Mouse (Mus musculus): ENCODE data around the gene Zfp362. TPM values are rescaled to one million over a fixed set of nuclear protein-coding genes. Genes with fewer than 3 reads are reported as not detected.

Zfp362 gene
- polyA plus RNA-seq, 1 experiment: 21.3 TPM

DNA sequence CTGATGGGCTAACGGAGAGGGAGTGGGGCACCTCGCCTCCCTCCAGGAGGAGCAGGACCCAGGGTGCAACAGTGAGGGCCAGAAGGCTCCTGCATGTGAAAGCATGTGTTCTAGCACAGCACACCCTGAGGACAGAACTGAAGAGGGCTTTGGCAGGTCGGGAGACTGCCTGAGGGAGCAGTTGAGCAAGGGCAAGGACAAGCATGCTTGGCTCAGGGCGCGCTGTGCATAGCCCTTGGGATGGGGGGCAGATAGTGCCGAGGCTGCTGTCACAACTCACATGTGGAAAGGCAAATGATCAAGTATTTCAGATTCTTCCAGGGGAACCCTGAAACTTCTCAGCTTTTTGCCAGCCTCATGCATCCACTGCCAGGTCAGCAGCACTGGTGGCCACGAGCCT, 57.5 kb downstream of the Zfp362 start:
- no peak for TF ChIP-seq CTCF (IDR thresholded peaks at IDR 0.05; ENCODE audit: low read depth, low read length)
- TF ChIP-seq POLR2A (IDR thresholded peaks at IDR 0.05; ENCODE audit: borderline replicate concordance, low read depth, low read length): no peak
- no peaks in the 10 kb centered on the region for H3K4me1 ChIP-seq (ENCODE audit: control insufficient read depth, insufficient read depth, low read length)
- H3K4me3 ChIP-seq (ENCODE audit: insufficient read depth, low read length): no peak overlapping the region
- no peak overlapping the region for H3K27ac ChIP-seq (ENCODE audit: insufficient read depth, low read depth, low read length)

DNA sequence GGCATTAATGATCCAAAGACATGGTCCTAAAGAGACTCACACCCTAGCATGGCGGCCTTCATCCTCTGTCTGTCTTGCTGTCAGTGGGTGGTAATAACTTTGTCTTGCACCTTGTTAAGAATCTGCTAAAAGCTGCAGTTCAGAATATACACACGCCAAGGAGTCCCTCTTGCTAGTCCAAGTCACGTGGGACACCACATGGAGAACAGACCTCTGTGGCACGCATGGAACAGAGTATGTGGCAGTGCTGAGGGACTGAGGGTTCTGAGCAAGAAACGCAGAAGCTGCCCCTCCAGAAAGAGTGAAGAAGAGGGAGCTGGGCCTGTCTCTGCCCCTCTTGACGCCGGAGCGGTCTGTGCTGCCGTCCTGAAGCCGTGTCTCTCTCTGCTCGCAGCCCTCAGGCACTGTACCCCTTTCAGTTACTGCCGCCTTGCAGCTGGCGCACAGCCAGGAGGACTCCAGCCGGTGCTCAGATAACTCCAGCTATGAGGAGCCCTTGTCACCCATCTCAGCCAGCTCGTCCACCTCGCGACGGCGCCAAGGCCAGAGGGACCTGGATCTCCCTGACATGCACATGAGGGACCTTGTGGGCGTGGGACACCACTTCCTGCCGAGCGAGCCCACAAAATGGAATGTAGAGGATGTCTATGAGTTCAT, 58.1 kb downstream of the Zfp362 start:
- TF ChIP-seq CTCF (IDR thresholded peaks at IDR 0.05; ENCODE audit: low read depth, low read length) (no peak), POLR2A (IDR thresholded peaks at IDR 0.05; ENCODE audit: borderline replicate concordance, low read depth, low read length) (no peak)
- Histone ChIP-seq H3K4me3 (ENCODE audit: insufficient read depth, low read length) (no peak overlapping the region), H3K27ac (ENCODE audit: insufficient read depth, low read depth, low read length) (no peak overlapping the region), H3K4me1 (ENCODE audit: control insufficient read depth, insufficient read depth, low read length) (no peaks in the 10 kb centered on the region)

DNA sequence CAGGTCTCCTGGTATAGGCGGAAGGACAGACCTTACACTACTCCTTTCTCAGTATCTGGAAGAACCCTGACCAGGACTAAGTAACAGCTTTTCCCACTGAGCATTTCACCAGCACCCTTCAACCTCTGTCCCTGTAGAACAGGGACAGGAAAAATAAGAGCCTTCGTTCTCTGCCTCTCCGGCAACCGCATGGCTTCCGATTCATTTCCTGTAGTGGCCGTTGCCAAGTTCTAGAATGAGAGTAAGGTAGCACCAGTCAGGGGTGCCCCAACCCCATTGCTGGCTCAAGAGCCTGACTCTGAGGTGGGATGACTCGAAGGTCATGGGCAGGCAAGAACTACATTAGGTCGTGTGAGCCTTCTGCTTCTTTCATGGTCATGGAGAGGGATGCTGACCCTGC, 60.7 kb downstream of the Zfp362 start:
- no peak overlapping the region for H3K4me3 ChIP-seq (ENCODE audit: insufficient read depth, low read length)
- H3K4me1 ChIP-seq (ENCODE audit: control insufficient read depth, insufficient read depth, low read length): no peaks in the 10 kb centered on the region; the same call in 1 of the 2 replicates
- TF ChIP-seq CTCF (IDR thresholded peaks at IDR 0.05; ENCODE audit: low read depth, low read length) (no peak), POLR2A (IDR thresholded peaks at IDR 0.05; ENCODE audit: borderline replicate concordance, low read depth, low read length) (no peak)
- no peak overlapping the region for H3K27ac ChIP-seq (ENCODE audit: insufficient read depth, low read depth, low read length)

DNA sequence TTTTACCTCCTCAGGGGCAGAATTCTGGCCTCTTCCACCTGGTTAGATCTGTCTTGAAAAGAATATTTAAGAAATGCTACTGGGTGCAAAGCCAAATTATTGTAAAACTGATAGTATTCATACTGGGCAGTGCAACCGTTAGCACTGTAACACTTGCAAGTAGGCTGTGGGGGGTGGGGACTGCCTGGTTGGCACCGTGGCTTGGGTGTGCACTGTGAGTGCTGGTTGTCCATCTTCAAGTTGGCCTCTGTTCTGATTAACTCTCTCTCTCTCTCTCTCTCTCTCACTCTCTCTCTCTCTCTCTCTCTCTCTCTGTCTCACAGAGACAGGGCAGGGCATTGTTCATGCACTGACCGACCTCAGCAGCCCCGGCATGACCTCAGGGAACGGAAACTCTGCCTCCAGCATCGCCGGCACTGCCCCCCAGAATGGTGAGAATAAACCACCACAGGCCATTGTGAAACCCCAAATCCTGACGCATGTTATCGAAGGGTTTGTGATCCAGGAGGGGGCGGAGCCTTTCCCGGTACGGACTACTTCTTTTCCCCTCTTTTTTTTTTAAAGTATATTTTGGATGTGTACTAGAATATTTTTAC, 62.7 kb downstream of the Zfp362 start:
- no peak overlapping the region for H3K4me3 ChIP-seq (ENCODE audit: insufficient read depth, low read length)

DNA sequence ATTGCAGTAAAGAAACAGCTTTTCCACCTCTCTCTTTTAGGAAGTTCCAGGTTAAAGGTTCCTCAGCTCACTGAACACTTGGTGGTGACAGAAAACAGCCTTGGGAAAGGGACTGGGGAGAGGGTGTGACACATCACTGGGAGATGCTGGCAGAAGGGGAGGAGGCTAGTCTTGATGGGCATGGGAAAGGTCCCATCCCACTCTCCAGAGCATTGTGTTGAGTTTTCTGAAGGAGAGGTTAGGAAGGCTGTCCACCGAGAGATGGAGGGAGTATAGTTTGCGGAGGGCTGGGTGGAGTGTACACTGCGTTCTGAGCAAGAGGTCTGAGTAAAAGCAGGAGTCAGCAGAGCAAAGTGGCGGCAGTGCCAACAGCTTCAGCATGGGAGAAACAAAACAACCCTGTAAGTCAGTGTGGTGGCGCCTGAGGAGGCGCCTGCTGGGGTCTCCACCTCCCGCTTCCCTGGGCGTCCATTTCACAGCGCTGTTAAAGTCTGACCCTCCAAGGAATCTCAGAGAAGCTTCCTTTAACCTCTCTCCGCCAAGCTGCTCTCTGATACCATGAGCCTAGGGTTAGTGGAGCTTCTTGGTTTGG, 63.4 kb downstream of the Zfp362 start:
- no peak for TF ChIP-seq POLR2A (IDR thresholded peaks at IDR 0.05; ENCODE audit: borderline replicate concordance, low read depth, low read length)
- TF ChIP-seq CTCF (IDR thresholded peaks at IDR 0.05; ENCODE audit: low read depth, low read length): no peak
- H3K27ac ChIP-seq (ENCODE audit: insufficient read depth, low read depth, low read length): no peak overlapping the region
- H3K4me1 ChIP-seq (ENCODE audit: control insufficient read depth, insufficient read depth, low read length): no peaks in the 10 kb centered on the region; the same call in 1 of the 2 replicates
- H3K4me3 ChIP-seq (ENCODE audit: insufficient read depth, low read length): no peak overlapping the region

More for the DNA sequence above, 62.7 kb downstream of the Zfp362 start:
- no peaks in the 10 kb centered on the region; the same call in 1 of the 2 replicates for H3K4me1 ChIP-seq (ENCODE audit: control insufficient read depth, insufficient read depth, low read length)
- no peak overlapping the region for H3K27ac ChIP-seq (ENCODE audit: insufficient read depth, low read depth, low read length)
- TF ChIP-seq CTCF (IDR thresholded peaks at IDR 0.05; ENCODE audit: low read depth, low read length) (no peak), POLR2A (IDR thresholded peaks at IDR 0.05; ENCODE audit: borderline replicate concordance, low read depth, low read length) (no peak)

DNA sequence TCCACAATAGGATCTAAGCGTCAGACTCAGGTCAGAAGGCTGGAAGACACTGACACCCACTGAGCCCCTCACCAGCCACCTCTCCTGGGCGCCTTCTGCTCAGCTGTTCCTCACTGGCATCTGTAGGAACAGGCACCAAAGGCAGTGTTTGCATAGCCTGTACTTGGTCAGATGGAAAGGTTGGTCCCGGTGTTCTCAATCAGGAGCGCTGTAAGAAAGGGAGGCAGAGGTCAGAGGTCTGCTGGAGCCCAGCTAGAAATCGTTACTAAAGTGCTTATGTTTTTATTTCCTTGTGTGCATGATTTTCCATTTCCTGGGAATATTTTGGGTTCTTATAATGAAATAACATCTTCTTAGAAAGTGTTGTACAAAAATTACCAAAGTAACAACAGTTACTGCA, 63.9 kb downstream of the Zfp362 start:
- Histone ChIP-seq H3K27ac (ENCODE audit: insufficient read depth, low read depth, low read length) (no peak overlapping the region), H3K4me3 (ENCODE audit: insufficient read depth, low read length) (no peak overlapping the region), H3K4me1 (ENCODE audit: control insufficient read depth, insufficient read depth, low read length) (peaks cover 3% of the 10 kb centered on the region)
- TF ChIP-seq CTCF (IDR thresholded peaks at IDR 0.05; ENCODE audit: low read depth, low read length) (no peak), POLR2A (IDR thresholded peaks at IDR 0.05; ENCODE audit: borderline replicate concordance, low read depth, low read length) (no peak)

DNA sequence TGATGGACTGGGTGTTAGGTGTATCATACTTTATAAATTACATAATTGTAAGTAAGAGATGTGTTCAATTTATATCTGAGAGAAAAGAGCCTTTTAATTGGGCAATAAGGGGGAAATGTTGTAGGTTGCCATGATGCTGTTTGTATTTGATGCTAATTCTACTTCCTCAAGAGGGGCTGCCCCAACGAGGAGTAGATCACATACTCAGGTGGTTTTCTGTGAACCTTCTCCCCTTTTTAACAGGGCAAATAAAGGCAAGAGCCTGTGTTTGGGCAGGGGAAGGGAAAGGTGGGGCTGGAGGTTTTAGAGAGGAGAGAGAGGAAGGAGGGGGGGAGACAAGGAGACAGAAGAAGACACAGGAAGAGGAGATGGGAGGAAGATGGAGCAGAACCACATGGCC, 65.0 kb downstream of the Zfp362 start:
- Histone ChIP-seq H3K4me1 (ENCODE audit: control insufficient read depth, insufficient read depth, low read length) (peaks cover 12% of the 10 kb centered on the region), H3K4me3 (ENCODE audit: insufficient read depth, low read length) (no peak overlapping the region), H3K27ac (ENCODE audit: insufficient read depth, low read depth, low read length) (no peak overlapping the region)
- TF ChIP-seq POLR2A (IDR thresholded peaks at IDR 0.05; ENCODE audit: borderline replicate concordance, low read depth, low read length) (no peak), CTCF (IDR thresholded peaks at IDR 0.05; ENCODE audit: low read depth, low read length) (no peak)

DNA sequence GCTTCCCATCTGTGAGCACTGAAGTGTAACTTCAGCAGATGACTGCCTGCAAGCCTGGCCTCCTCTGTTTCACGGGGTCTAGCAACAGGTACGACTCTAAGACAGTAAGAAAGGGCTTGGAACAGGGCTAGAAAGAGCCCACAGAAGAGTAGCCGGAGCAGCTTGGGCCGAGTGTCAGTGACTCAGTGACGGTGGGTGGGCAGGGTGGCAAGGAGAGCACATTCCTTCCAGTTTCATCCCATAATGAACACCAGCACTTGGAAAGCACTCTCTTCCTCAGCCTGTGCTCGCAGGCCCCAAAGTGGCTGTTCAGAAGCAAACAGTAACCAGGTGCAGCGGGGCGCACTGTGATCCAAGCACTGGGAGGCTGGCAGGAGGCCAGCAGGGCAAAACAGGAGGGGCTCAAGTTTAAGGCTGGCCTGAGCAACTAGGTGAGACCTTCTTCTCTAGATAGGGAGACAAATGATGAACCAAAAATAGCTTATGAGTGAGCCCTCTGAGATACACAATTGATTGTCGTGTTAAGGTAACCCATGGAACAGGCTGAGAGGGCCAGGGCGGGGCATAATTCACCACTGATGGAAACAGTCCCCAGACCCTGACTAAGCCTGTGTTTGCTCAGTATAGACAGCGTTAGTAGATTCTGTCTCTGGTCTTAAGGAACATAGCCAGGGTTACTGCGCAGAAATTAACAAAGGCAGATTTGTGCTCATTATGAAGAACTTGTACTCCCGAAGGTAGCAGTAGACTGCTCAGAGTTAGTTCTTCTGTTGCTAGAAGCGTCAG, 67.8 kb downstream of the Zfp362 start:
- TF ChIP-seq CTCF (IDR thresholded peaks at IDR 0.05; ENCODE audit: low read depth, low read length) (no peak), POLR2A (IDR thresholded peaks at IDR 0.05; ENCODE audit: borderline replicate concordance, low read depth, low read length) (no peak)
- Histone ChIP-seq H3K4me3 (ENCODE audit: insufficient read depth, low read length) (no peak overlapping the region), H3K27ac (ENCODE audit: insufficient read depth, low read depth, low read length) (no peak overlapping the region), H3K4me1 (ENCODE audit: control insufficient read depth, insufficient read depth, low read length) (peaks cover 37% of the 10 kb centered on the region)

DNA sequence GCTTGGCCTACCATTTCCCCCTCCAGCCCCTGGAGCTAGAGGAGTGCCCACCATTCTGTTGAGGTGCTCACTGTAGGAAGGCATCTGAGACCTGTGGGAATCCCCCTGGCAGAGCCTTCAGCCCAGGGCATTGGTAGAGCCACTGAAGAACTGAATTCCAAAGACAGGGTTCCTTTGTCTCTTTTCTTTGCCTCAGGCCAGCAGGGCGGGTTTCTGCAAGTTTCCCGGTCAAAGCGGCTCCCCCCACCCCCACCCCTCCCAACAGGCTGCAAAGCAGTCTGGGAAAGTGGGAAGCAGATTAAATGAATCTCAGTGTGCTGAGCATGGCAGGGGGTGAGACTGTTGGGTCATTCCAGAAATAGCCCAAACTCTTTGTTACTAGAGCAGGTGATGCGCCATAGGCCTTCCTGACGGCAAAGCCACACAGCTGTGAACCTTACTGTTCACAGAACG, 68.7 kb downstream of the Zfp362 start:
- no peak overlapping the region for H3K4me3 ChIP-seq (ENCODE audit: insufficient read depth, low read length)
- no peak overlapping the region for H3K27ac ChIP-seq (ENCODE audit: insufficient read depth, low read depth, low read length)
- TF ChIP-seq CTCF (IDR thresholded peaks at IDR 0.05; ENCODE audit: low read depth, low read length): no peak
- no peak for TF ChIP-seq POLR2A (IDR thresholded peaks at IDR 0.05; ENCODE audit: borderline replicate concordance, low read depth, low read length)
- peaks cover 40% of the 10 kb centered on the region for H3K4me1 ChIP-seq (ENCODE audit: control insufficient read depth, insufficient read depth, low read length)

Data from bone marrow macrophage, adult 2 months (primary cell).